Mouse (Mus musculus) Patski (cell line): ENCODE data around the gene Ttc23l. TPM values are rescaled to one million over a fixed set of nuclear protein-coding genes. Genes with fewer than 3 reads are reported as not detected.

Experiments
- ATAC-seq: fragments of 100-300 bp; one replicate; pipeline ENCODE4 v1.8.0; 2021
- CTCF ChIA-PET: fragments of 350-600 bp; sonication (Branson Sonifier 250); formaldehyde crosslinking; loops from one replicate; lab custom pipeline; 2022; ENCODE audit warnings: inconsistent platforms; lab: Charles Lee
- POLR2A ChIA-PET: fragments of 350-600 bp; sonication (Branson Sonifier 250); formaldehyde crosslinking; loops from one replicate; lab custom pipeline; 2022; ENCODE audit warnings: antibody characterized with exemption, inconsistent platforms; lab: Charles Lee
- DNase-seq: peaks from one replicate; pipeline ENCODE4 v3.0.0-alpha.2; 2011; ENCODE audit warnings: low read depth, low spot score
- H3K27me3 ChIP-seq: fragments of 371-371 bp; one replicate; pipeline ENCODE4 v1.5.1; 2021
- CTCF ChIP-seq: fragments of 100-300 bp; IDR thresholded peaks from one replicate; pipeline ENCODE4 v1.5.1; 2021
- in situ Hi-C: fragments of 300-500 bp; cut with MboI; formaldehyde crosslinking; loops from 3 replicates; pipeline ENCODE4 v1.11.1; 2018; ENCODE audit warnings: low pct_unique_long_range_greater_than_20kb, mixed read lengths
- polyA plus RNA-seq: library from polyadenylated mRNA; unstranded; gene quantifications from one replicate; pipeline ENCODE4 v1.2.3, GENCODE M21; 2021

Gene Ttc23l
- polyA plus RNA-seq, result not detected

DNA sequence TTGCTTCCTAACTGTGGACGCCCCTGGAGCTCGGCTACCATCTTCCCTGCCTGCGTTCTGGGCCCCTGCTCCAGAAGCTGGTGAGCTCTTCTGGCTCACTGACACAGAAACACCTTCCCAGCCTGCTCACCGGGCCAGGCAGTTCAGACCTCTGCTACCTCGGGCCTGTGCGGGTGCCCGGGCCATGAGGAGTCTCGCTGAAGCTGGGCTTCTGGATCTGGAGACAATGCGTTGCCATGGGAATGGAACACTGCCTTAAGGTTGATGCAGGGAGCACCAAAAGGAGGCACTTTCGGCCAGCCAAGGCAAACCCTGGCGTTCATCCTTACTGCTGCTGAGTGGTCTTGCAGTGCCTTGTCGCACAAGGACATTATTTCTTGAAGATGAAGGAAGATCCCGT, at the start of gene Ttc23l:
TSS of gene Ttc23l (minus strand) at position 204 of the 400 bp plus-strand sequence.
- no peak for ATAC-seq
- ChIA-PET CTCF (no interaction called here), POLR2A (no interaction called here)

DNA sequence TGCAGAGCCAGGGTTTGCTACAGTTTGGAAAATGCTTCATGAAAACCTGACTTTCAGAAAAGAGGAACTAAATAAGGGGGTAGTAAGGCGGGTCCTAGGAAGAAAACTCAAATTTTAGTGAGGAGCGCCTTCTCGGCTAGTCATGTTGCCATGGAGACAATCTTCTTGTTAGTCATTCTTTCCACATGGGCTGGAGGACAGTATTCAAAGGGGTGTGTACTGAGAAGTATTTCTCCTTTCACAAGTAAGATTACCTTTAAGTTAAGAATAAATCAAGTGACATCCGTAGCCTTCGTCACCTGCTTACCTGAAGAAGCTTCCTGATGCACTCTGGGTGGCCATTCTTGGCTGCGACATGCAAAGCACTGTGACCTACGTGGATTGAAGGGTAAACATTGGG, 40.9 kb upstream of the Ttc23l start:
- H3K27me3 ChIP-seq, result no peaks in the 10 kb centered on the region
- DNase-seq (no peak), ATAC-seq (no peak)
- TF ChIP-seq CTCF, result no peak
- POLR2A ChIA-PET, result no interaction called here
- in situ Hi-C loops, result no loop called here
- CTCF ChIA-PET, result interaction anchor here (1.3 to 2.1 kb wide), 2 partner anchors 12 to 16 kb away, joined by 4 to 5 read pairs; no protein-coding TSS in a partner anchor

More for the DNA sequence above, at the start of gene Ttc23l:
- no peak for DNase-seq
- no peaks in the 10 kb centered on the region for H3K27me3 ChIP-seq
- in situ Hi-C loops, result no loop called here
- TF ChIP-seq CTCF, result no peak

DNA sequence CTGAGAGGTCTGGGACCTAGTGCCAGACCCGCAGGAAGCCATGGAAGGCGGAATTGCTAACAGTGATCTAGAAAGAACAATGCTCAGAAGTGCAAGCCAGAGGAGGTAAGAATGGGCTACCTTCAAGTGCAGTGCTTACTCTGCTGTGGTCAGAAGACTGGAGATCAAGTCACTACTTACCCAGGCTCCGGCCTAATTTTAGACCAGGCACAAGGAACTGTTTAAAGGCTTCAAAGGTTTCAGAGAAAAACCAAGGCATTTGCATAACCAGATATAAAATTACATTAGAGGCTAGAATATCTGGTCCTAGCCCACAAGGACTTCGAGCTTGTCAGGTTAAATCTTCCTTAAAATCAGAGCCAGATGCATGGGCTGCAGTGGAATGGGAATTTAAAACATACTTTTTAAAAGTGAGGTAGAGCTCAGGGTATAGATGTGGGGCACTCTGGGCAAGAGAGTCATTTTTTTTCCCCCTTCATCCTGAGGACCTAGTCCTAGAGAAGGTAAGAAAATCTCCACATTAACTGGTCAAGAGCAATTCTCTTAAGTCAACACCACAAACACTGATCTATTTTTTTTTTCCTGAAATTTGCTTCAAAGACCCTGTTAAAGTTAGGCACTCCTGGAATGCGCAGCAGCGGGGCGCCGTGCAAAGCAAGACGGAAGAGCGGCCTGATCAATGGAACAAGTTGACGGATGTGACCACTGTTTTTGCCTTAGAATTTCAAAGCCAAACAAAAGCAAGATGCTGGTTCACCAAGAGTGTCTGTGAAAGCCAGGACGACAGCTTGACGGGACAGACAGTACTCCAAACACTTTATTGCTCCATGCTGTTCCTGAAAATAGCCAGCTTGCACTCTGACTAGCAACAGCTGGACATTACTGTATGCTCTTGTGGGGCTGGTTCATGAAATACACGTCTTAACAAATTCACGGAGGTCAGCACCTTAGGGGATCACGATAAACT, 40.1 kb upstream of the Ttc23l start:
- ATAC-seq, result no peak
- TF ChIP-seq CTCF, result no peak
- CTCF ChIA-PET, result interaction anchor here (1.2 to 2.1 kb wide), 2 partner anchors 13 to 15 kb away, joined by 3 to 5 read pairs; no protein-coding TSS in a partner anchor
- POLR2A ChIA-PET, result no interaction called here
- DNase-seq, result no peak
- no peaks in the 10 kb centered on the region for H3K27me3 ChIP-seq
- in situ Hi-C loops, result no loop called here

DNA sequence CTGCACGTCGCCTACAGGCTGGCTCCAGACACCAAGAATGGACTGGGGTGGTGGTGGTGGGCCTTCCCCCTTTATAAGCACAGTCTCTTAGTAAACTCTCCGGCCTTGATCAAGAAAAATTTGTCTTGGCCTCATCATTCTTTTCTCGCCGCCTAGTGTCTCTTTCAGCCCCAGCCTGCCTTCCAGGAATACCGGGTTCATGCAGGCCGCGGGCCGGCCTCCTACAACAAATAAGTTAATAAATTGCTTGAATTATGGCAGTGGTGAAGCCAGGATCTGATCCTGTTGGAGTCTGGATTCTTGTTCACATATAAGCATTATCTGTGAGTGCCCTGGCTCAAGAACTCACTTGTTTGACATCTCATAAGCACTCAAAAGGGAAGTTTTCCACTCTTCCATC, 38.4 kb upstream of the Ttc23l start:
- CTCF ChIA-PET, result no interaction called here
- no peaks in the 10 kb centered on the region for H3K27me3 ChIP-seq
- no peak for TF ChIP-seq CTCF
- in situ Hi-C loops, result no loop called here
- POLR2A ChIA-PET, result interaction anchor here (0.7 kb wide), 1 partner anchor 51 kb away, joined by 4 read pairs; no protein-coding TSS in a partner anchor
- DNase-seq (no peak), ATAC-seq (no peak)

DNA sequence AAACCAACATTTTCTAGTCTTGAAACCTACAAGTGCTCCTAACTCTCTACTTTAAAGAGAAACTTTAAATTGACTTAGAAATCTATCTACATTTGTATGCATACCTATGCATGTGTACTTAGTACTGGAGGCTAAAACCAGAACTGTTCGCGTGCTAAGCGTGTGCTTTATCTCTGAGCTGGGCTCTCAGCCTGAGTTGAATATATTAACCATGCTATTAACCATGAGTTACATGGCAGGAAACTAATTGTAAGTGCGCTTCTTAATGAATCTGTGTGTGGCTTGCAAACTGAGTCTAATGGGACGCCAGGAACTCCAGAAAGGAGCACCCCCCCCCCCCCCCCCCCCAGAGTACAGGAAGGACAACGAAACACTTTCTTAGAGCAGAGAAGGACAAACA, 36.9 kb upstream of the Ttc23l start:
- TF ChIP-seq CTCF, result no peak
- H3K27me3 ChIP-seq, result no peaks in the 10 kb centered on the region
- DNase-seq, result no peak
- POLR2A ChIA-PET, result interaction anchor here (0.6 kb wide), 1 partner anchor 53 kb away, joined by 3 read pairs; no protein-coding TSS in a partner anchor
- in situ Hi-C loops, result no loop called here
- CTCF ChIA-PET, result interaction anchor here (0.9 kb wide), 1 partner anchor 9 kb away, joined by 3 read pairs; no protein-coding TSS in a partner anchor
- ATAC-seq, result no peak

DNA sequence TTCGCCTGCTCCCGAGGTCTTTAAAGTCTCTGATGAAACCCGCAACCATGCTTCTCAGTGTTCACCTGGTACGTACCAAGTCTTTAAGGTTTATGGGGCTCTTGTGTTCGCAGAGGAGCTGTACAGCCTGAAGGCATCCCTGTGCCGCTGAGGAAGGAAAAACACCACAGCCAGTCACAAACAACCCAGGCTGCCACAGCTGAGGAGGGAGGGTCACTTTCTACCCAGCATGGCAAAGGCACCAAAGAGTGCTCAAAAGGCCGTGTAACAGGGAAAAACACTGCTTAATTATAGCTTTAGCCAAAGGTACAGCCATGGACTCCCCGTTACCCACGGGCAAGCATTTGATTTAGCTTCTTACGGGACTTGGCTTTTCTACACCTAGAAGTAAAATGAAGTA, 36.4 kb upstream of the Ttc23l start:
- no peaks in the 10 kb centered on the region for H3K27me3 ChIP-seq
- ATAC-seq, result no peak
- ChIA-PET CTCF (interaction anchor here (0.9 kb wide), 1 partner anchor 8 kb away, joined by 3 read pairs; no protein-coding TSS in a partner anchor), POLR2A (interaction anchor here (0.6 to 0.7 kb wide), 2 partner anchors 53 to 54 kb away, joined by 3 to 4 read pairs; no protein-coding TSS in a partner anchor)
- DNase-seq, result no peak
- in situ Hi-C loops, result no loop called here
- no peak for TF ChIP-seq CTCF

DNA sequence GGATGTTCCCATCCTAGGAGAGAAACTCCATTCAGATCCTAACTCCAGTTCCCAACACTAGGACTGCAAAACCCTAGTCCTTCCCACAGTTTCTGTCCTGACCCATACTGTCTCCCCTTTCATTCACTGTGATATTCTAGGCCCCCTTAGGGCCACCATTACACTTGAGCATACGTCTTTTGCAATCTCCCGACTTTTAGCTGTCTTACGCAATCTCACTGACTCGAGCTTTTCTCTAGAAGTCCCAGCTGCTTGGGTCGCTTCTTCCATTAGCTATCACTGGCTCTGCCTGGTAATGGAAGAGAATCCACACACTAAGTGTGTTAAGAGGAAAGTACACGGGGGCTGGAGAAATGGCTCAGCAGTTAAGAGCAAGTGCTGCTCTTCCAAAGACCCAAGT, 34.6 kb upstream of the Ttc23l start:
- ChIA-PET POLR2A (no interaction called here), CTCF (no interaction called here)
- ATAC-seq, result no peak
- in situ Hi-C loops, result no loop called here
- no peaks in the 10 kb centered on the region for H3K27me3 ChIP-seq
- TF ChIP-seq CTCF, result no peak
- no peak for DNase-seq

DNA sequence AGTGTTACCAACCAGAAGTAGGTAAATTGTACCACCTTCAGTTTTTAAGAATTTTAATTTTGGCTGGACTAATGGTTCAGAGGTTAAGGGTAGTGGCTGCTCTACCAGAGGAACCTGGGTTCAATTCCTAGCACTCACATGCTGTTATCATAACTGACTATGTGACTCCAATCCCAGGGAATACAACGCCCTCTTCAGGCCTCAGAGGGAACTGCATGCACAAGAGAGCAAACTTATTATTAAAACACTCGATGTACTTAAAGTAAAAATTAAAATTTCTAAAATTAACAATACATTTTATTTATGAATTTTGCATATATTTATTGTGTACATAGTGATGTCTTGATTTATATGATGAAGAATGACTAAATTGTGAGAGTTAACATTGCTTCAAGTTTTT, 28.1 kb upstream of the Ttc23l start:
- CTCF ChIA-PET, result interaction anchor here (0.8 to 1.5 kb wide), 3 partner anchors 9 to 84 kb away, joined by 3 to 4 read pairs (median 4); no protein-coding TSS in a partner anchor
- POLR2A ChIA-PET, result interaction anchor here (1.0 kb wide), 1 partner anchor 14 kb away, joined by 3 read pairs; no protein-coding TSS in a partner anchor
- in situ Hi-C loops, result no loop called here

DNA sequence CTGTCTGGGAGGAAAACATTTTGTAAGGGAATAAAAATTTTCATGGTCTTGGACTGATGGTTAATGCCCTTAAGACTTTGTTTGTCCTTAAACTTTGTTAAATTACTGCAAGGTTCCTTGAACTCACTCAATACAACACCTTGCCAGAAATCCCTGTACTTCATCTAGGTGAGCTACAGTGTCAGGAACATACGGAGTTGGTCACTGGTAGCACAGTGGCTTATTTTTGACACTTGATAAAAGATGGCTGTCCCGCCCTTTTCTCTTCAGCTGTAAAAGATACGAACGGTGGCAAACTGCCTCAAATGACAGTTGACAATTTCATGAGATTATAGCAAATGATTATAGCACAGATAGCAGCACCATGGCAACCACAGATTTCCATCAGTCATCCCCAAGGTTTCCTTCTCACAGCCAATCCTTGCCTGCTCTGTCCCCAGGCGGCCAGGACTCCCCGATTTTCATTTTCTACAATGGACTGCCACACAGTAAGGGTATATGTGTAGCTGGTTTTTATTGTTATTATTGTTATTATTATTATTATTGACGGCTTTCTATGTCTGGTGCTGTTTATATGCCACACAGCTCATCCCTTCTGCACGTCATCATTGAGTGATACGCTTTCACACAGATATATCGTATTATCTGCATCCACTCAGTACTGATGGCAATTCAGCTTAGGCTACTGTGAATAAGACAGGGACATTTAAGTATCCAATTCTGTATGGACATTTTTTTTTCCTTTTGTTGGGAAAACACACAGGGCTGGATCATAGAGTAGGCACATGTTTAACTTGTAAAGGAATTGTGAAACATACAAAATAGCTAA, 26.1 kb upstream of the Ttc23l start:
- ATAC-seq, result no peak
- in situ Hi-C loops, result no loop called here
- TF ChIP-seq CTCF, result no peak
- DNase-seq, result no peak
- no peaks in the 10 kb centered on the region for H3K27me3 ChIP-seq
- ChIA-PET POLR2A (no interaction called here), CTCF (interaction anchor here (1.2 to 1.5 kb wide), 2 partner anchors 19 to 27 kb away, joined by 3 read pairs; no protein-coding TSS in a partner anchor)

More for the DNA sequence above, 28.1 kb upstream of the Ttc23l start:
- no peaks in the 10 kb centered on the region for H3K27me3 ChIP-seq
- no peak for DNase-seq
- TF ChIP-seq CTCF, result peak; percentile 56
- no peak for ATAC-seq

DNA sequence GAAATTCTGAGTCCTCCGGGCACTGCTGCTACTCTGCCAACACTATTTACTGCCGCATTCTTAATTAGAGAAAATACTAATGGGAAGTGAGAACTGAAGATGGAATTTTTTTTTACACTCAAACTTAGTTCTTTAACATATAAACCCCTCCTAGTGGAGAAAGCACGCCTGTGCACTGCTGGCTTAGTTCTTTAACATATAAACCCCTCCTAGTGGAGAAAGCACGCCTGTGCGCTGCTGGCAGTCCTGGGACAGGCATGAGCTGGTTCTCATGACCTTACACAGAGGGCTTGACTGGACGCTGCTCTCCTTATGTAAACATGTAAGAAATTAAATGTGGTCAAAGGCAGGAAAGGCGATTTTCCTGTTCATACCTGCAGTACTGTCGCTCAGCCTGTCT, 24.9 kb upstream of the Ttc23l start:
- CTCF ChIA-PET, result interaction anchor here (1.1 kb wide), 1 partner anchor 15 kb away, joined by 3 read pairs; no protein-coding TSS in a partner anchor
- in situ Hi-C loops, result no loop called here
- no peaks in the 10 kb centered on the region for H3K27me3 ChIP-seq
- DNase-seq, result no peak
- peak; percentile 89 for TF ChIP-seq CTCF
- ATAC-seq, result peak; percentile 90
- POLR2A ChIA-PET, result no interaction called here
